Mouse (Mus musculus) cerebral cortex, adult 2 months (tissue): ENCODE results near the gene Dxo.

Experiments
- WGBS: fragments of 180-500 bp; shearing (Covaris S2); methylation state at CpG from one replicate; pipeline ENCODE4 v1.1.7; 2018; 5-methylcytosine and 5-hydroxymethylcytosine counted together

Dxo gene

GRCm38 (mm10) chr17:34836155-34836855 lies 514 bp upstream of the Dxo start:
- 3% methylated on average over 48 of the region's 48 CpGs for WGBS

- 35% methylated on average over 43 of the region's 43 CpGs for WGBS
Observed at GRCm38 (mm10) chr17:34837464-34838324, 875 bp downstream of the Dxo start.

GRCm38 (mm10) chr17:34838785-34839184 lies 2.0 kb downstream of the Dxo start:
- 85% methylated on average over 7 of the region's 7 CpGs for WGBS

GRCm38 (mm10) chr17:34840736-34841307 lies 4.0 kb downstream of the Dxo start:
- WGBS: 86% methylated on average over 6 of the region's 6 CpGs

- 95% methylated on average over 13 of the region's 13 CpGs for WGBS
Observed at GRCm38 (mm10) chr17:34844884-34845283, 8.1 kb downstream of the Dxo start.

GRCm38 (mm10) chr17:34847192-34847591 lies 10.4 kb downstream of the Dxo start:
- 94% methylated on average over 6 of the region's 6 CpGs for whole genome bisulfite sequencing

- 90% methylated on average over 7 of the region's 7 CpGs for WGBS
Observed at GRCm38 (mm10) chr17:34847615-34848014, 10.8 kb downstream of the Dxo start.

- under 1% methylated on average over 63 of the region's 65 CpGs for WGBS
Observed at GRCm38 (mm10) chr17:34849722-34850516, 13.1 kb downstream of the Dxo start, which contains the start of the genes Skiv2l and Nelfe. Gene Skiv2l (minus strand): TSS chr17:34850210. Gene Nelfe (plus strand): TSS chr17:34850391.

- 1% methylated on average over 25 of the region's 25 CpGs for WGBS
Observed at GRCm38 (mm10) chr17:34850517-34851125, 13.8 kb downstream of the Dxo start.

GRCm38 (mm10) chr17:34853511-34853910 lies 16.7 kb downstream of the Dxo start:
- WGBS: 85% methylated on average over 8 of the region's 8 CpGs

- 77% methylated on average over 3 of the region's 3 CpGs for WGBS
Observed at GRCm38 (mm10) chr17:34854761-34855160, 17.9 kb downstream of the Dxo start.

- 46% methylated on average over 3 of the region's 3 CpGs for WGBS
Observed at GRCm38 (mm10) chr17:34855825-34856224, 19.0 kb downstream of the Dxo start.

- 73% methylated on average over 4 of the region's 4 CpGs for WGBS
Observed at GRCm38 (mm10) chr17:34858670-34859069, 21.9 kb downstream of the Dxo start.

- 86% methylated on average over 9 of the region's 9 CpGs for WGBS
Observed at GRCm38 (mm10) chr17:34860514-34860913, 23.7 kb downstream of the Dxo start.

- WGBS: 69% methylated on average over 13 of the region's 13 CpGs
Observed at GRCm38 (mm10) chr17:34861704-34862415, 25.0 kb downstream of the Dxo start.

GRCm38 (mm10) chr17:34862416-34863081 lies 25.7 kb downstream of the Dxo start, which contains the start of gene Cfb:
Gene Cfb (minus strand): TSS chr17:34862518.
- 63% methylated on average over 8 of the region's 8 CpGs for WGBS

GRCm38 (mm10) chr17:34865981-34866380 lies 29.2 kb downstream of the Dxo start:
- 78% methylated on average over 7 of the region's 7 CpGs for WGBS

GRCm38 (mm10) chr17:34874321-34874720 lies 37.5 kb downstream of the Dxo start:
- whole genome bisulfite sequencing: 90% methylated on average over 6 of the region's 6 CpGs

- 64% methylated on average over 11 of the region's 11 CpGs for WGBS
Observed at GRCm38 (mm10) chr17:34879336-34879879, 42.6 kb downstream of the Dxo start, which contains the start of gene Zbtb12. Gene Zbtb12 (plus strand): TSS chr17:34879483.
